ENCODE assay signal across 7 mouse cellular contexts in genomic region chr2:119237210-119237870, GRCm38 (mm10). TPM values are rescaled to one million over a fixed set of nuclear protein-coding genes. Genes with fewer than 3 reads are reported as not detected.
DNase-seq lines count a peak whose midpoint lies in the region; ATAC-seq and TF ChIP-seq lines count a peak whose summit lies in the region.

TSS of gene Spint1 (plus strand) at chr2:119237362.

- H3K4me3 ChIP-seq in C2C12 (ENCODE audit: insufficient read depth, poor library complexity, severe bottlenecking) = no peak within 1 kb of the TSS
- H3K4me3 ChIP-seq in ES-E14 (ENCODE audit: insufficient read depth in 1 of 2, low read depth in 1 of 2, low read length in 2 of 2, poor library complexity in 1 of 2, severe bottlenecking in 1 of 2) = peak within 1 kb of the TSS; percentile 73 to 89
- peak within 1 kb of the TSS; percentile 36 for H3K4me3 ChIP-seq in forebrain, embryonic 15.5 days

- ATAC-seq in forebrain, embryonic 15.5 days (replicated peaks) = no peak
- ATAC-seq in megakaryocyte, adult 5-6 weeks (ENCODE audit: poor library complexity, severe bottlenecking) = 0 out of 2 replicates have a peak, but pooled peaks have one; percentile 43

- in situ Hi-C loops in ES-E14 (cut with MboI; ENCODE audit: low sequenced_read_pairs in 2 of 2, unreplicated experiment in 2 of 2) = no loop called here

- peak within 1 kb of the TSS; percentile 39 for H3ac ChIP-seq in C2C12 (ENCODE audit: control insufficient read depth, insufficient read length, low read depth)

- peak within 1 kb of the TSS; percentile 81 for H3K9ac ChIP-seq in ES-E14 (ENCODE audit: insufficient read depth, low read depth, low read length, poor library complexity, severe bottlenecking)
- H3K9ac ChIP-seq in forebrain, embryonic 15.5 days (replicated peaks) = no peak within 1 kb of the TSS

- H3K4me2 ChIP-seq in forebrain, embryonic 15.5 days (replicated peaks) = peak within 1 kb of the TSS; percentile 57

- peak within 1 kb of the TSS; percentile 70 for H3K27ac ChIP-seq in ES-E14 (ENCODE audit: insufficient read depth, low read depth, low read length, poor library complexity, severe bottlenecking)
- H3K27ac ChIP-seq in forebrain, embryonic 15.5 days (replicated peaks) = no peak within 1 kb of the TSS

- DNase-seq in ES-E14 (ENCODE audit: low read depth, low spot score) = peak; percentile 41
- DNase-seq in kidney, postnatal 10 days = peak; percentile 80
- DNase-seq in urinary bladder, postnatal 36 days (ENCODE audit: low spot score in 2 of 2) = peak; percentile 75 to 79
- no peak for DNase-seq in natural killer cell, adult 2 months (ENCODE audit: low spot score in 2 of 2)

- TF ChIP-seq CTCF in C2C12 (IDR thresholded peaks at IDR 0.05; ENCODE audit: control insufficient read depth, insufficient read depth, insufficient read length) = no peak

- H3K36me3 ChIP-seq in C2C12 (ENCODE audit: control insufficient read depth, insufficient read depth) (no peaks in the 10 kb centered on the region), ES-E14 (ENCODE audit: control insufficient read depth, insufficient read depth, low read length, poor library complexity, severe bottlenecking) (peaks cover 12% of the 10 kb centered on the region; the same call in 1 of the 2 replicates)
- H3K36me3 ChIP-seq in forebrain, embryonic 15.5 days = no peaks in the 10 kb centered on the region

- peaks cover 15% of the 10 kb centered on the region for H3K27me3 ChIP-seq in C2C12 (ENCODE audit: control insufficient read depth, insufficient read depth, insufficient read length)
- H3K27me3 ChIP-seq in forebrain, embryonic 15.5 days = peaks cover 57% of the 10 kb centered on the region

- H3K9me3 ChIP-seq in ES-E14 (ENCODE audit: control insufficient read depth, insufficient read depth, low read depth, low read length) = no peaks in the 10 kb centered on the region
- no peaks in the 10 kb centered on the region for H3K9me3 ChIP-seq in forebrain, embryonic 15.5 days

- WGBS in forebrain, embryonic 15.5 days = under 1% methylated on average over 73 of the region's 73 CpGs

- H3K79me3 ChIP-seq in C2C12 (ENCODE audit: low read depth) = no peaks in the 10 kb centered on the region

- peaks cover 4 to 21% of the 10 kb centered on the region in 2 experiments for H3K4me1 ChIP-seq in ES-E14 (ENCODE audit: control insufficient read depth in 2 of 2, insufficient read depth in 2 of 2, low read length in 2 of 2, poor library complexity in 1 of 2)
- H3K4me1 ChIP-seq in forebrain, embryonic 15.5 days = peaks cover 14% of the 10 kb centered on the region

- no peaks in the 10 kb centered on the region for H3K79me2 ChIP-seq in C2C12 (ENCODE audit: control insufficient read depth, insufficient read depth)

TF ChIP-seq in C2C12, 6 proteins besides CTCF, POLR2A, EP300 and RAD21:
- TF ChIP-seq FOSL1 (IDR thresholded peaks at IDR 0.05; ENCODE audit: insufficient read depth, low read length, poor library complexity, severe bottlenecking) (no peak), MAX (IDR thresholded peaks at IDR 0.05) (no peak), CEBPB (IDR thresholded peaks at IDR 0.05; ENCODE audit: low read depth) (no peak), MYOG (IDR thresholded peaks at IDR 0.05; ENCODE audit: control insufficient read depth, extremely low read depth, insufficient read length) (no peak)

TF ChIP-seq in ES-E14, 5 proteins besides CTCF, POLR2A, EP300 and RAD21:
- TF ChIP-seq CHD2 (IDR thresholded peaks at IDR 0.05; ENCODE audit: low read depth, low read length) (no peak), HCFC1 (IDR thresholded peaks at IDR 0.05; ENCODE audit: borderline replicate concordance, insufficient read depth, low read length) (peak; percentile 42; the same call in 1 of the 2 replicates)

RNA-seq across cellular contexts. Expression of gene Spint1, which starts in this region (rescaled TPM):
- 0.82 TPM for polyA plus RNA-seq in C2C12 (2012; fragmentation: generic; extraction: Trizol)
- total RNA-seq in ES-E14 (2012; rRNA removed) = 80.3 and 167 TPM in 2 replicates
- polyA plus RNA-seq in forebrain, embryonic 15.5 days (2015; fragmentation: Nextera tagmentation; extraction: Ambion mirVana) = 0.31 and 0.56 TPM in 2 replicates
- total RNA-seq in megakaryocyte, adult 5-6 weeks (2015) = not detected in 2 replicates
- total RNA-seq in megakaryocyte, adult 5-6 weeks (2017) = not detected in 2 replicates

Comparison
In these comparisons a context has a peak if more than half of its experiments do, and no peak if none do; other contexts are left out.
1. RNA of gene Spint1 (total RNA-seq): 80.3 to 167 TPM in ES-E14; not detected in megakaryocyte, adult 5-6 weeks; every median in the first group is over 10 times any median in the second.
2. Peak in ATAC-seq in megakaryocyte, adult 5-6 weeks; RNA of the gene not detected or under 1 TPM.
3. DNase-seq: peak in ES-E14 (single experiment), kidney, postnatal 10 days (single experiment) and urinary bladder, postnatal 36 days (2 of 2); none in natural killer cell, adult 2 months (0 of 2).